Mouse (Mus musculus): ENCODE results near the gene Bloc1s4. TPM values are rescaled to one million over a fixed set of nuclear protein-coding genes. Genes with fewer than 3 reads are reported as not detected.

Bloc1s4 gene
- 10.7 TPM for polyA plus RNA-seq (2014; fragmentation: Illumina TruSeq; extraction: RNeasy Lipid Tissue Mini Kit (QIAGEN cat#74804); ENCODE audit: low read depth, low replicate concordance)

GRCm38 (mm10) chr5:36748536-36749061, at the start of gene Bloc1s4:
TSS of gene Bloc1s4 (minus strand) at chr5:36748650.

GRCm38 (mm10) chr5:36796296-36797014, 48.0 kb upstream of the Bloc1s4 start, which contains the start of gene Mrfap1:
TSS of gene Mrfap1 (minus strand) at chr5:36796772.

Other genes with a start within 250 kb of the Bloc1s4 start
- 51.8 TPM for gene Tbc1d14, start 155.4 kb downstream of the Bloc1s4 start, polyA plus RNA-seq (2014; fragmentation: Illumina TruSeq; extraction: RNeasy Lipid Tissue Mini Kit (QIAGEN cat#74804); ENCODE audit: low read depth, low replicate concordance)
- 37.7 TPM for gene D5Ertd579e, start 52.6 kb downstream of the Bloc1s4 start, polyA plus RNA-seq (2014; fragmentation: Illumina TruSeq; extraction: RNeasy Lipid Tissue Mini Kit (QIAGEN cat#74804); ENCODE audit: low read depth, low replicate concordance)
- gene Mrfap1, start 48.1 kb upstream of the Bloc1s4 start, polyA plus RNA-seq (2014; fragmentation: Illumina TruSeq; extraction: RNeasy Lipid Tissue Mini Kit (QIAGEN cat#74804); ENCODE audit: low read depth, low replicate concordance): 224 TPM
- 30.1 TPM for gene Man2b2, start 82.0 kb upstream of the Bloc1s4 start, polyA plus RNA-seq (2014; fragmentation: Illumina TruSeq; extraction: RNeasy Lipid Tissue Mini Kit (QIAGEN cat#74804); ENCODE audit: low read depth, low replicate concordance)
- gene Ppp2r2c, start 119.9 kb upstream of the Bloc1s4 start, polyA plus RNA-seq (2014; fragmentation: Illumina TruSeq; extraction: RNeasy Lipid Tissue Mini Kit (QIAGEN cat#74804); ENCODE audit: low read depth, low replicate concordance): 1.8 TPM
- gene Wfs1, start 240.6 kb upstream of the Bloc1s4 start, polyA plus RNA-seq (2014; fragmentation: Illumina TruSeq; extraction: RNeasy Lipid Tissue Mini Kit (QIAGEN cat#74804); ENCODE audit: low read depth, low replicate concordance): 29.7 TPM